Mouse (Mus musculus) skeletal muscle tissue, adult 2 months (tissue): ENCODE measurements around the gene 9130023H24Rik.

Source experiments
- DNase-seq: peaks from one replicate; pipeline ENCODE4 v3.0.0-alpha.2; 2012; ENCODE audit warnings: low read depth, low spot score

9130023H24Rik gene

DNA sequence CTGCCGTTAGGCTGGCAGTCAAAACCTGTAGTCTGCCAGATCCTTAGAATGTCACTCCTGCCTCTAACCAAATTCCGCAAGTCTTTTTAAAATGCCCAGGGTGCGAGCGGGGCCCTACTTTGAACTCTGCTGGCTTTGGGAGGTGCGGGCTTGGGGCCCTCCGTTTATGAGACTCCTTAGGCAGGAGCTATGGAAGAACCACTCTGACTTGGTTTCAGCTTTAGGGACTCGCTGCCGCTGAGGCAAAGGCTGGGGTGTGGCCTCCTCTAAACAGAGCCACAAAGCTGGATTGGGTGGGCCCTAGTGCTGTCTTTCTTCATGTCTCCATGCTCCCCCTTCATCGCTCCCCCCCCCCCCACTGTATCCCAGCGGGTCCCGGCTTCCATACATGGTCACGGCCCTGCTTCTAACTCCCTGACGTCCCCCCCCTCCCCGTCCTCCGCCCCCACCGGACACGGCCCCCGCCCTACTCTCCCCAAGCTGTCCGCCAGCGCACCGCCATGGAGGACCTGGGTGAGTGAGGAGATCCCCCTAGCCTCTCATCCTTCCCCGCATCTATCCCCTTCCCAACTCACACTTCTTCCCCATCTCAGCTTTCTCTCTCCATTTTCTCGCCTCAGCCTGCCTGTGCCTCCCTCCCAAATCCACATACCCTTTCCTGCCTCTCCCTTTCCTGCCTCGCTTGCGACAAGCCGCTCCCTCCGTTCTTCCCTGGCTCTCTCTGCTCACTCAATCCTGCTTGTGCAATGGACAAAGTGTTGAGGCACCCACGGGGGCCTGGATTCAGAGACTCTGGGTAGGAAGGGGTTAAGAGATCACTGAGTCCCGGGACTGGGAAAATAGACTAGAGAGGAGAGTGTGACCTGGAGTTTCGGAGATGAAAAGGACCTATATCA is 8.9 kb upstream of the 9130023H24Rik start, which contains the start of gene Tgfb1i1:
Gene Tgfb1i1 (plus strand): TSS at position 317 of the 896 bp plus-strand sequence.
- DNase-seq, result peak; percentile 76

DNA sequence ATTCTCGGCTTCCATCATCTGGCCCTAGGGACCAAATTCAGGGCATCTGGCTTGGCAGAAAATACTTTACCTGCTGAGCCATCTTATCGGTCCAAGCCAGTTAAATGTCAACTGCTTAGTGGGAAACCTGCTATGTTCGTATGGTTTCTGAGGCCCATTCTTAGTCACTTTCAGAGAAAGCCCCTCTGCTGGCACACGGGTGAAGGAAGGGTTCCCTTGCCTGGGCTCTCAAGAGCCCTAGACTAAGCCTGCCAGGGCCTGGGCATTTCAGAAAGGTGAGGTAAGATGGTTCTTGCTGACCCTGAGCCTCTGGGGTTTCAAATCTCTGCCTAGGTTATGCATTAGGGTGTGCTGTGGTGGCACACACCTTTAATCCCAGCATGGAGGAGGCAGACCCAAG is 7.7 kb upstream of the 9130023H24Rik start:
- no peak for DNase-seq

- no peak for DNase-seq
These were observed 6.7 kb upstream of the 9130023H24Rik start for GRCm38 (mm10) chr7:128244410-128245025.

- no peak for DNase-seq
These were observed 6.1 kb upstream of the 9130023H24Rik start for GRCm38 (mm10) chr7:128243921-128244320.

DNA sequence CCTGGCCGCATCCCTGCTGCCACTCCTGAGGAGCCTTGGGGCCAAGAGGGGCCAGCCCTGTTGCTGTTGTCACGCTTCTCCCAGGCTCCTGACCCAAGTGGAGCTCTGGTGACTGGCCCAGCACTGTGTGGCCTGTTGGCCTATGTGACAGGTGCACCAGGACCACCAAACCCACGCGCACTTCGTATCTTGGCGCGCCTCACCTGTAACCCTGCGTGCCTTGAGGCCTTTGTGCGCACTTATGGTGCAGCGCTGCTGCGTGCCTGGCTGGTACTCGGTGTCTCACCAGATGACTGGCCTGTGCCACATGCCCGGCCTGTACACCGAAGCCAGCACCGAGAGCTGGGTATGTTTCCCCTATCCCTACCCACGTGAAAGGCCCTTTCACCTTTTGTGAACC is 4.5 kb upstream of the 9130023H24Rik start:
- DNase-seq, result no peak

DNA sequence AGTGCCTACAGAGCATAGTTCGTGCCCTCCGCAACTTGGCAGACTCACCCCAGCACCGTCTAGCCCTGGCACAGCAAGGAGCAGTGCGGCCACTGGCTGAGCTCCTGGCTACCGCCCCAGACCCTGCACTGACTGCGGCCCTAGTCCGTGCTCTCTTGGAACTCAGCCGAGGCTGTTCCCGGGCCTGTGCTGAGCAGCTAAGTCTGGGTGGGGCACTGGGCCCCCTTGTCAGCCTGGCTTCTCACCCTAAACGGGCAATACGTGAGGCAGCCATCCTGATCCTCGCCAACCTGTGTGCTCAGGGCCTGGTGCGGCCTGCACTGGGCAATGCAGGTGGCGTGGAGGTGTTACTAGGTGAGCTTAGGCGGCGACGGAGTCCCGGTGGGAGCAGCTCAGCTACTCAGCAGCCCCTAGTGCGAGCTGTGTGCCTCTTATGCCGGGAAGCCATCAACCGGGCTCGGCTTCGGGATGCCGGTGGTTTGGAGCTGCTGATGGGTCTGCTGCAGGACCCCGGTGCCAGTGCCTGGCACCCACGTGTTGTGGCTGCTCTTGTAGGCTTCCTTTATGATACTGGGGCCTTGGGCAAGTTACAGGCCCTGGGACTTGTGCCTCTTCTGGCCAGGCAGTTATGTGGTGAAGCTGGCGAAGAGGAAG is 2.4 kb upstream of the 9130023H24Rik start:
- DNase-seq, result no peak

DNA sequence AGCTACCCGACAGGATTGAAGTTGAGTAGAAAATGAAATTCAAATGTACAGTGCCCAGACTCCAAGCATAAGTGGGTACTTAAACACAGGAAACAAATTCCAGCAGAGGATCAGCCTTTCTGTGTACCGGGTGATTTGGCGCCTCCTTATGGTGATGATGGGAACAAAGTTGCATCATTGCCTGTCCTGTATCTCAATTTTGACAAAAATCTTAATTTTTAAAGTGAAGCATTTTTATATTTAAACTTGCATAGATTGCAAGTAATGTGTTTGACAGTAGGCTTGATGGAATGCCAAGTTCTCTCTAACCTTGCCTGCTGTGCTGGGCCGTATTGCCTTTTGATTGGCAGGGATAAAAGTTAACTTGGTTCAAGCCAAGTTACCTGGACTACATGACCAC is 1.2 kb upstream of the 9130023H24Rik start:
- no peak for DNase-seq

GRCm38 (mm10) chr7:128237593-128237926 is 271 bp downstream of the 9130023H24Rik start:
- DNase-seq, result no peak

DNA sequence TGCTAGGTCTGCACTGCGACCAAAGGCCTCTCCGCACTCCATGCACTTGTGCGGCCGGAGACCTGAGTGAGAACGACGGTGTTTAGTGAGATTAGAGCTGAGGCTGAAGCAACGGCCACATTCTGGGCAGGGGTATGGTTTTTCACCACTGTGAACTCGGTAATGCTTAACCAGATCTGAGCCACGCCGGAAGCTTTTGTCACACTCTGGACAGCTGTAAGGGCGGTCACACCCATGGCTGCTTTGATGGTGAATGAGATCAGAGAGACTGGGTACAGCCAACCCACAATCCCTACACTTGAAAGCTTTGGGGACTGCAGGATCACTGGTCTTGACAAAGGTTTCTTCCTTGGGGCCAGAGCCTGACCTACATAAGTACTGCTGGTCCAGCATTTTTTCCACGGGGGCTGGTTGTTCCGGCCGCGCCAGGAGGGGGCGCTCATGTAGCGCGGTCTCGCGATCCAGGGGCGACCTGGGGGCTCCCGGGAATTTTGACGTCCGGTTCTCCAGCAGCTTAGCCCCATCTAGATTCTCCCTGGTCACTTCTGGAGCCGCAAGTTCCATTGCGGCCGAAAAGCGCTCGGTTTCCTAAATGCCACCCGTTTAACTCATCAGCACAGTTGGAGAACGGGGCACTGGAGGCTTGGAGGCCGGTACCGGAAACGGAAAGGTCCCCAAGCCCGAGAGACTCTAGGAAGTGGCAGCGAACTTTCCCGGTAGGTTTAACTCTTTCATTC is 807 bp downstream of the 9130023H24Rik start, which contains the start of gene Armc5:
Gene Armc5 (plus strand): TSS at position 487 of the 737 bp plus-strand sequence.
- DNase-seq, result peak; percentile 77

DNA sequence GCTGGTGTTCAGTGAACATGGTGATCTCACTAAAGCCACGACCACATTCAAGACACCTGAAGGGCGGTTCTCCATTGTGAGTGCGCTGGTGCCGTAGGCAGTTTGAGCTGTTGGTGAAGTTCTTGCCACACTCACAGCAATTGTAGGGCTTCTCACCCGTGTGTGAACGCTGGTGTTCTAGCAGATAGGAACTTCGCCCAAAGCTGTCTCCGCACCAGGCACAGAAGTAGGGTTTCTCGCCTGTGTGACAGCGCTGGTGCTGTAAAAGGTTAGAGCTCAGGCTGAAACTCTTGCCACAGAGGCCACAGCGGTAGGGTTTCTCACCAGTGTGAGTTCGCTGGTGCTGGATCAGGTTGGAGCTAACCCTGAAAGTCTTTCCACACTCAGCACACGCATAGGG is 1.4 kb downstream of the 9130023H24Rik start:
- no peak for DNase-seq

DNA sequence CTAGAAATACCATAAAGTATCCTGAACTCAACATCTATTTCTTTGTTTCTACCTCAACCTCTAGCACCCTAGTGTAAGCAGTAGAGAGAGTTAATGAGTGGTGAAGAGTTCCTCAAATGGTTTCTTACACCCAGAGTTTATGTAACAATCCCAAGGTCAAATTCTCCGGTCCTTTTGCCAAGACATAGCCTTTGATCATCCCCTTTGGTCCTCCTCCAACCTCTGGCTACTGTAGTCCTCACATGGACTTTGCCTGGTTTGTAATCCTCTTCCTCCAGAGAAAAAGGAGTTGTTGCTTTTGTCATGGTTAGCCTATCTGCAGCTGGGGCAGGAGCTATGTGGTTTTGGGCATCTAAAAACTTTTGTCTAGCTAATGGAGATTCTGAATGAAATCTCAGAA is 2.4 kb downstream of the 9130023H24Rik start:
- no peak for DNase-seq

DNA sequence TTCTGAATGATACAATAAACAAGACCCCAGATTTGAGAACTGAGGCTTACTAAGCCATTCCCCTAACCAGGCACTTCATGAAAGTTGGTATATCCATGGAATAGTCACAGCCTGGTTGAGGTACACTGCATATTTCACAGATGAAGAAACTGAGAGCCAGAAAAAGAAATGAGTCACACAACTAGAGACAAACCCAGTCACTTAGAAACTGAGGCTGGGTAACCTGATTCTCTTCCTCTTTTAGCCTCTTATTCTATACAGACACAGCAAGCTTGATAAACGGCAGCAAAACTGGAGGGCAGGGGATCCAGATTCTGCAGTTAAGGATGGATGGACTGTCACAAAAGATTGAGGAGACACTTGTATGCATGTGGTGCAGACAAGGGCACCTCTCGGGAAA is 3.0 kb downstream of the 9130023H24Rik start:
- no peak for DNase-seq

DNA sequence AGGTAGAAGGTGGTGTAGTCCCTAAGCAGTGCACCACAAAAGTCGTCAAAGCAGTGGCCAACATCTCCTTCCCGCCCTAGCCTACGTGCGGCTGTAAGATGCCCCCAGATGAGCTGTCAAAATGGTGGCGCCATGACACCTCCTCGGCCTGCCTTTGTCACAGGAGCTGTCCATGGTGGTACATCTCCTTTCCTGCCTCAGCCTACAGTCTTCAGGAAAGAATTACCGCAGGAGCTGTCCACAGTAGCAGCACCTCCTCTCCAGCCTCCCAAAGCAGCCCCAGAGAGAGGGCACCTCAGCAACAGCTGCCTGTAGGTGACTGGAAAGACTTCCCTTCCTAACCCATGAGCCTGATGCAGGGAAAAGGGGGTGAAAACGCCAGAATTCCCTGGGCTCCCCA is 6.1 kb downstream of the 9130023H24Rik start:
- DNase-seq, result no peak

DNA sequence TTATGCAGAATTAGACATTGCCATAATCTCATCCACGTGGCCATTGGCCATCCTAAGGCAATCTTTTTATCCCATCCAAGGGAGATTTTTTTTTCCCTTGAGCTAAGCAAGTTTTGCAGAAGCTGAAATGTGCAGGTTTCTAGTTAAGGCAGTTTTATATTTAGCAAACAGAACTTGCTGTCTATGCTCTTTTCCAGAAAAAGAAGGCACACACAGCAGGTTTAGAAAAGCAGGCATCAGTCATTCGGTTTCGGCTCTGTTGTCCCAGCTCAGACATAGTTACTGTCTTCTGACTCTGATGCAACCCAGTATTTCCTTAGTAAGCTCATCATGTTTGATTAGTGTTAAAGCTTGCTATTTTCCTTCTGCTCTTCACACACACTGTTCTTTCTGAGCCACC is 16.9 kb downstream of the 9130023H24Rik start:
- DNase-seq, result no peak

DNA sequence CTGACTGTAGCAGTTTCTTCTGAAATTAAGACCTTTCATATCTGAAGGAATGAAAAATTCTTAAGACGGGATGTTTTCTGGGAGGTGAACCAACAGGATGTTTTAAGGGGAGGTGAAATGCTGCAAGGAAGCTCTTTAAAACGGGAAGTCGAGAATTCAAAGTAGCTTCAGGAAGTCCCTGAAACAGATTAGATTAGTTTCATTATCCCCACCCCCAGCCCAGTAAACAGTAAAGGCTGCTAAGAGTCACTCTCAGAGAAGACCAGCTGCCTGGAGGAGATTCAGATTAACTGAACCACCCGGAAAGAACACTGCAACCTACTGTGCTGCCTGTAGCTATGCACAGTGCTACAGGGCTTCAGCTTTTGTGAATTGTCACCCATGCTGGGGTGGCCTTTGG is 17.9 kb downstream of the 9130023H24Rik start:
- DNase-seq, result no peak

- no peak for DNase-seq
These were observed 28.0 kb downstream of the 9130023H24Rik start for GRCm38 (mm10) chr7:128209826-128210225.

GRCm38 (mm10) chr7:128208187-128208586 is 29.6 kb downstream of the 9130023H24Rik start:
- DNase-seq, result peak; percentile 66

- DNase-seq, result peak; percentile 87
These were observed 31.7 kb downstream of the 9130023H24Rik start, which contains the start of gene Cox6a2 for GRCm38 (mm10) chr7:128206152-128206551. Gene Cox6a2 (minus strand): TSS chr7:128206387.

DNA sequence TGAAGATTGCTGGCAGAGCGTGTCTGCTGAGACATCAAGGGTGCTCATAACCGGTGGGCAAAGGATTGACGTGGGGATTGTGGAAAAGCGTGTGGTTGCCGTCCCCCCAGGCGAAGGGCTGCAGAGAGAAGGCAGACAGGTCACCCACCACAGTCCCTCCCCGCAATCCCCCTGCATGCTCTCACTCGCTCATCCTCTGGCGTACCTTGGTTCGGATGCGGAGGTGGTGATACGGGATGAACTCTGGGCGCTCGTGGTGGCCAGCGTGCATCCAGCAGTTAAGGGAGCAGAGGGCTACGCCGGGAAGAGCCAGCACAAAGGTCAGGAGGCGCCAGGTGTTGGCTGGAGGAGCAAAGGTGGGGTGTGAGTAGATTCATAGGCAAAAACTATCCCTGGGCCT is 32.1 kb downstream of the 9130023H24Rik start:
- no peak for DNase-seq

GRCm38 (mm10) chr7:128204179-128204578 is 33.7 kb downstream of the 9130023H24Rik start:
- no peak for DNase-seq

- DNase-seq, result no peak
These were observed 34.8 kb downstream of the 9130023H24Rik start for GRCm38 (mm10) chr7:128203071-128203470.

DNA sequence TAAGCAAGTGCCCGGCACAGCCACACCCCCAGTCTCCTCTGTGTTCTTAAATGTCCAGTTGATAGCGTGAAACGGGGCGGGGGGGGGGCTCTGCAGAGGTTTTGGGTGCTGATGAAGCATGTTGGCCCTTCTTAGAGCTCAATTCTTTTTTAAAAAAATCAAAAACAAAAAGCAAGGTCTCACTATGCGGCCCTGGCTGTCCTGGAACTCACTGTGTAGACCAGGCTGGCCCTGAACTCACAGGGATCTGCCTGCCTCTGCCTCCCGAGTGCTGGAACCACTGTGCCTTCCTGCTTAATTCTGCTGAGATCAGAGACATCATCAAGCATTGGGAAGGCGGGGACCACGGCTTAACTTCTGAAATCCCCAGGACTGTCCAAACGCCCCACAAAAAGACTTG is 36.2 kb downstream of the 9130023H24Rik start:
- DNase-seq, result no peak
